Mouse (Mus musculus) midbrain, embryonic 11.5 days (tissue): ENCODE data around the gene Vps37c. TPM values are rescaled to one million over a fixed set of nuclear protein-coding genes. Genes with fewer than 3 reads are reported as not detected.
A peak's percentile ranks its signal among the peaks of the same experiment; 100 is the strongest.

Experiments used
- ATAC-seq: fragments of 200-750 bp; cut with Nextera tagmentation; 2 replicates; pipeline ENCODE4 v1.8.0; 2017; ENCODE audit warnings: moderate TSS enrichment, moderate library complexity; ENCODE audit not compliant: low FRiP score
- DNase-seq: peaks from one replicate; pipeline ENCODE4 v3.0.0; 2015; ENCODE audit warnings: low spot score; ENCODE audit errors: missing footprints
- H3K27ac ChIP-seq: fragments of 300-500 bp; sonication (generic); 2 replicates; pipeline ENCODE4 v1.5.1; 2014; ENCODE audit warnings: low read depth, low read length
- H3K27me3 ChIP-seq: fragments of 300-500 bp; sonication (generic); 2 replicates; pipeline ENCODE4 v1.6.1; 2014; ENCODE audit warnings: mild to moderate bottlenecking, low read length, moderate library complexity, mixed read lengths; ENCODE audit not compliant: control insufficient read depth, insufficient read depth
- H3K36me3 ChIP-seq: fragments of 300-500 bp; sonication (generic); 2 replicates; pipeline ENCODE4 v1.6.1; 2014; ENCODE audit warnings: mild to moderate bottlenecking, low read length, moderate library complexity, mixed read lengths; ENCODE audit not compliant: control insufficient read depth, insufficient read depth
- H3K4me1 ChIP-seq: fragments of 300-500 bp; sonication (generic); 2 replicates; pipeline ENCODE4 v1.6.1; 2014; ENCODE audit warnings: low read length; ENCODE audit not compliant: control insufficient read depth, insufficient read depth
- H3K4me2 ChIP-seq: fragments of 300-500 bp; sonication (generic); 2 replicates; pipeline ENCODE4 v1.6.1; 2014; ENCODE audit warnings: mild to moderate bottlenecking, moderate library complexity
- H3K4me3 ChIP-seq: fragments of 300-500 bp; sonication (generic); 2 replicates; pipeline ENCODE4 v1.5.1; 2014; ENCODE audit warnings: low read depth, low read length
- H3K9ac ChIP-seq: fragments of 300-500 bp; sonication (generic); 2 replicates; pipeline ENCODE4 v1.6.1; 2014; ENCODE audit warnings: low read length
- H3K9me3 ChIP-seq: fragments of 300-500 bp; sonication (generic); 2 replicates; pipeline ENCODE4 v1.6.1; 2016; ENCODE audit warnings: low read length; ENCODE audit not compliant: control insufficient read depth
- whole genome bisulfite sequencing: fragments of 180-500 bp; shearing (Covaris S2); extraction: QIAGEN DNeasy Blood & Tissue Kit; methylation state at CpG from one replicate; pipeline ENCODE4 v1.1.7; 2014; 5-methylcytosine and 5-hydroxymethylcytosine counted together
- polyA plus RNA-seq: library from polyadenylated mRNA; unstranded; fragments of >200 nt; fragmentation: Nextera tagmentation; extraction: Ambion mirVana; gene quantifications from 2 replicates; pipeline ENCODE4 v1.2.1, GENCODE M21; 2014

Vps37c gene
- polyA plus RNA-seq, 1 experiment from 2014 or later = 26.0 TPM

DNA sequence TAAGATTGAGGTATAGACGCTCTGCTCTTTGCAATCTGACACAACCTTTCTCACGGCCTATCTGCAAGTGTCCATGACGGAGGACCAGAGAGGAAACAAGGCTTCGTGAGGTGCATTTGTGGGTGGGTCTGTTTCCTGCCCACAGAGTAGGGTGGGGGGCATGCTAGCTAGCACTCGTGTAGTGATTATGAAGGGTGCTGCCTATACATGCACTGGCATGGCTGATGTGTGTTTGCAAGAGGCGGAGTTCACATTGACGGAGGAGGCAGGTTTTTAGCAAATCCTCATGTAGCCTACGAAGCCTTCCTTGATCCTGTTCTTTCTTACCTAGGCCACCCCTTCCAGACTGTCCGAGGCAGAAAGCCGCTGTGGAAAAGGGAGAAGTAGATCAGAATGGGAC is 41.4 kb downstream of the Vps37c start:
- no peak overlapping the region for H3K4me3 ChIP-seq
- no peak overlapping the region for H3K4me2 ChIP-seq
- DNase-seq (no peak), ATAC-seq (no peak)
- 83% methylated on average over 10 of the region's 10 CpGs for WGBS
- H3K9me3 ChIP-seq = no peaks in the 10 kb centered on the region
- H3K36me3 ChIP-seq = no peaks in the 10 kb centered on the region
- H3K27ac ChIP-seq = no peak overlapping the region
- H3K27me3 ChIP-seq = no peaks in the 10 kb centered on the region
- no peaks in the 10 kb centered on the region for H3K4me1 ChIP-seq
- no peak overlapping the region for H3K9ac ChIP-seq

GRCm38 (mm10) chr19:10730469-10730868 is 41.9 kb downstream of the Vps37c start:
- no peak overlapping the region for H3K9ac ChIP-seq
- H3K27ac ChIP-seq = no peak overlapping the region
- no peak overlapping the region for H3K4me3 ChIP-seq
- no peaks in the 10 kb centered on the region for H3K9me3 ChIP-seq
- no peaks in the 10 kb centered on the region for H3K27me3 ChIP-seq
- no peaks in the 10 kb centered on the region for H3K4me1 ChIP-seq
- H3K4me2 ChIP-seq = no peak overlapping the region
- no peaks in the 10 kb centered on the region for H3K36me3 ChIP-seq
- ATAC-seq (no peak), DNase-seq (peak; percentile 59)
- 67% methylated on average over 5 of the region's 5 CpGs for WGBS

GRCm38 (mm10) chr19:10731975-10732374 is 43.4 kb downstream of the Vps37c start:
- no peak overlapping the region for H3K4me3 ChIP-seq
- H3K36me3 ChIP-seq = no peaks in the 10 kb centered on the region
- H3K27ac ChIP-seq = no peak overlapping the region
- DNase-seq = no peak
- H3K4me2 ChIP-seq = no peak overlapping the region
- H3K9ac ChIP-seq = no peak overlapping the region
- 97% methylated on average over 7 of the region's 7 CpGs for WGBS
- H3K27me3 ChIP-seq = no peaks in the 10 kb centered on the region
- H3K4me1 ChIP-seq = no peaks in the 10 kb centered on the region
- H3K9me3 ChIP-seq = no peaks in the 10 kb centered on the region
- ATAC-seq = no peak

- Histone ChIP-seq H3K9ac (no peak overlapping the region), H3K4me1 (no peaks in the 10 kb centered on the region), H3K36me3 (no peaks in the 10 kb centered on the region), H3K9me3 (no peaks in the 10 kb centered on the region), H3K27me3 (no peaks in the 10 kb centered on the region), H3K27ac (no peak overlapping the region), H3K4me3 (no peak overlapping the region), H3K4me2 (no peak overlapping the region)
- WGBS = 93% methylated on average over 7 of the region's 7 CpGs
- DNase-seq (peak; percentile 17), ATAC-seq (no peak)
Measured at GRCm38 (mm10) chr19:10732741-10733140, 44.2 kb downstream of the Vps37c start.

DNA sequence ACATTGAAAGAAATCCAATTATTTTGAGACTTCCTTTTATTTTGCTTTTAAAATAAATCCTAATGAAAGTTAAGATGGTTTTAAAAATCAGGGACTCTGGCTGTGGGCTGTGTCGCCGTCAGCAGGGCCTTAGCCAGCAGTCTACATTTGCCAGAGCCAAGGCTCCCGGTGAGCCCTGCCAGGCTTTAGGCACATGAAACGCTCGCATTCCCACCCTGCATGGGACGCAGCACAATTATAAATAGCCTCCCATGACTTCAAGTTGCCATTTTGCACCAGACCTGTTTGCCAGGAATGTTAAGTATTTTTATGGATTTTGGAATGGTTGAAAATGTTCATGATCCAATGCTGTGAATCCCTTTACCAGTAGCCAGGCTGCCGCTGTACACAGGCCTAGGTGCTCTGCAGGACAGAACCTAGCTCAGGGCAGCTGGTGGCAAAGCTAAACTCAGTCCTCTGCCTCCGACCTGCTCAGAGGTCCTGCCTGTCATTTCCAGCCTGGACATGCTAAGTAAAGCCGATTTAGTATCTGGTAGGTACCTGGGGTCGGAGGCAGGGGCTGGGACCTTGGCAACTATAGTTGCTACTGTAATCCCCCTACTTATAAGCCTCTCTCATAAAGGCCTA is 45.1 kb downstream of the Vps37c start:
- Histone ChIP-seq H3K9me3 (no peaks in the 10 kb centered on the region), H3K4me2 (no peak overlapping the region), H3K27me3 (no peaks in the 10 kb centered on the region), H3K27ac (no peak overlapping the region), H3K36me3 (no peaks in the 10 kb centered on the region), H3K4me3 (no peak overlapping the region), H3K9ac (no peak overlapping the region), H3K4me1 (no peaks in the 10 kb centered on the region)
- peak; percentile 82 for DNase-seq
- WGBS = 89% methylated on average over 10 of the region's 10 CpGs
- ATAC-seq = no peak

DNA sequence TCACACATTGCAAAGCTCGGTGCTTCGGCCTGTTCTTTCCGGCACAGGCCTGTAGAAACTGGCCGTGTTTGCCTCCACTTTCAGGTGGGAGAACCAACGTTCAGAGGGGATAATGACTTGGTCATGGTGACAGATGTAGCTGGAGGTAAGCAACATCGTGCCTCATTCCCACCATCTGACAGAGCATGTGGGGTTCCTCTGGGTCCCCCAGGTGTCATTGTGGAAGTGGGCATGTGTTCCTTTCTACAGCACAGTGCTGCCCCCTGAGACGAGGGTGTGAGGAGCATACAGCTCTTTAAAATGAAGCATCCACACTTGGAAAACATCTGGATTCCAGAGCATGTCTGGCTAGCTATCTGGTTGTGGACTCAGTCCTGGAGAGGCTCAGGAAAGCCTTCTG is 46.0 kb downstream of the Vps37c start:
- Histone ChIP-seq H3K9me3 (no peaks in the 10 kb centered on the region), H3K36me3 (no peaks in the 10 kb centered on the region), H3K9ac (no peak overlapping the region), H3K27ac (no peak overlapping the region), H3K27me3 (no peaks in the 10 kb centered on the region), H3K4me1 (no peaks in the 10 kb centered on the region), H3K4me3 (no peak overlapping the region), H3K4me2 (no peak overlapping the region)
- ATAC-seq (no peak), DNase-seq (peak; percentile 53)
- WGBS = 84% methylated on average over 7 of the region's 7 CpGs

DNA sequence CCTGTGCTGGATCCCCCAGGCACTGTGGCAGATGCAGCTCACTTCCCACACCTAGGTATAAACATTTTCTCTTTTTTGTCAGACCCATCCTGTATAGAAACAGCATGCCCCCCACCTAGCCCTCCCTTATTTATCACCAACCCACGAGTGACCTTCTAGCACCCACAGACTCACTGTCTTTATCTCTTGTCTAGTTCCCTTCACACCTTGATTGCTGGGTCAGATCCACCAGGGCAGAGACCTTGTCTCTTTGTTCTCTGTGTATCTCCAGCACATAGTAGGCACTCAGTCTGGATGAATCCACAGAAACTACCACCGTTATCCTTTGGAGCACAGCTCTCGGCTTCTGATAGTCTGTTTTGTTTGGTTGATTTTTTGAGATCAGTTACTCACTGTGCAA is 46.5 kb downstream of the Vps37c start:
- no peaks in the 10 kb centered on the region for H3K4me1 ChIP-seq

DNA sequence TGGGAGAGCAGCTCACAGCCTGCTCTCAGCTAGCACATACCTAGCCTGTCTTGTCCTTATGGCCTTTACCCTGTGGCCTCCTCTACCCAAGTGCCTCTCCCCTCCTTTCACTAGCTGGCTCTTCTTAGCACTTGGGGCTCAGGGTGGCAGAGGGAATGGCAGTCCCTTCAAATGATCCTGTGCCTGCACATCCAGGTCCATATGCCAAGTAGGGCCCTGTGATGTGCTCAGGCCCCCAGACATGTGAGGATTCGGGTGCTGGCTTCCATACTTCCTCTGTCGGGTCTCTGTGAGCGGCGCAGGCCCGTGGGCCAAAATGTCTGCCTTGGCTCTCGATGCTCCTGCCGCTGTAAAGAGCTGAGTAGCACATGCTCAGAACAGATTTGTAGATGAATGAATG is 47.3 kb downstream of the Vps37c start:
- H3K36me3 ChIP-seq = no peaks in the 10 kb centered on the region
- no peak overlapping the region for H3K4me2 ChIP-seq
- no peaks in the 10 kb centered on the region for H3K27me3 ChIP-seq
- H3K9ac ChIP-seq = no peak overlapping the region
- no peaks in the 10 kb centered on the region for H3K9me3 ChIP-seq
- H3K4me1 ChIP-seq = no peaks in the 10 kb centered on the region
- DNase-seq = peak; percentile 59
- 93% methylated on average over 7 of the region's 7 CpGs for WGBS
- H3K4me3 ChIP-seq = no peak overlapping the region
- no peak overlapping the region for H3K27ac ChIP-seq
- no peak for ATAC-seq

More for the DNA sequence above, 46.5 kb downstream of the Vps37c start:
- Histone ChIP-seq H3K4me2 (no peak overlapping the region), H3K36me3 (no peaks in the 10 kb centered on the region), H3K9ac (no peak overlapping the region), H3K4me3 (no peak overlapping the region), H3K27me3 (no peaks in the 10 kb centered on the region), H3K27ac (no peak overlapping the region), H3K9me3 (no peaks in the 10 kb centered on the region)
- DNase-seq = peak; percentile 60
- WGBS = 90% methylated on average over 3 of the region's 3 CpGs
- ATAC-seq = no peak

- Histone ChIP-seq H3K36me3 (no peaks in the 10 kb centered on the region), H3K9me3 (no peaks in the 10 kb centered on the region), H3K4me3 (no peak overlapping the region), H3K27ac (no peak overlapping the region), H3K9ac (no peak overlapping the region), H3K27me3 (no peaks in the 10 kb centered on the region), H3K4me2 (no peak overlapping the region), H3K4me1 (no peaks in the 10 kb centered on the region)
- ATAC-seq = no peak
- WGBS = 93% methylated on average over 6 of the region's 6 CpGs
- peak; percentile 65 for DNase-seq
Measured at GRCm38 (mm10) chr19:10738038-10738437, 49.5 kb downstream of the Vps37c start.
